Mouse (Mus musculus) kidney, adult 9 months (tissue): Measurements from ENCODE around the gene Scrn1.

Experiments
- DNase-seq: peaks from one replicate; pipeline ENCODE4 v3.0.0; 2022

Scrn1 gene

GRCm38 (mm10) chr6:54565665-54566545 lies at the start of gene Scrn1:
TSS of gene Scrn1 (minus strand) at chr6:54566489.
- DNase-seq = no peak

DNA sequence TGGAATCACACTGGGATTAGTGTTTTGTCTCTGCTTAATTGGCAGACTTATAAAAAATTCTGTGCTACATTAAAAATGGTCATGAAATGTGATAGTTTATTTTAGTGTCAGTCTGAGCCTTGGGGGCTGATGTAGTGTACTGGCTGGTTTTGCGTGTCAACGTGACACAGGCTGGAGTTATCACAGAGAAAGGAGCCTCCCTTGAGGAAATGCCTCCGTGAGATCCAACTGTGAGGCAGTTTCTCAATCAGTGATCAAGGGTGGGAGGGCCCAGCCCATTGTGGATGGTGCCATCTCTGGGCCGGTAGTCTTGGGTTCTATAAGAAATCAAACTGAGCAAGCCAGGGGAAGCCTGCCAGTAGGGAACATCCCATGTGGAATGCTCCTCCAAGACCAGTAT lies 40.0 kb upstream of the Scrn1 start:
- no peak for DNase-seq

- DNase-seq = peak; percentile 49
These were observed 37.9 kb upstream of the Scrn1 start for GRCm38 (mm10) chr6:54604001-54604715.

DNA sequence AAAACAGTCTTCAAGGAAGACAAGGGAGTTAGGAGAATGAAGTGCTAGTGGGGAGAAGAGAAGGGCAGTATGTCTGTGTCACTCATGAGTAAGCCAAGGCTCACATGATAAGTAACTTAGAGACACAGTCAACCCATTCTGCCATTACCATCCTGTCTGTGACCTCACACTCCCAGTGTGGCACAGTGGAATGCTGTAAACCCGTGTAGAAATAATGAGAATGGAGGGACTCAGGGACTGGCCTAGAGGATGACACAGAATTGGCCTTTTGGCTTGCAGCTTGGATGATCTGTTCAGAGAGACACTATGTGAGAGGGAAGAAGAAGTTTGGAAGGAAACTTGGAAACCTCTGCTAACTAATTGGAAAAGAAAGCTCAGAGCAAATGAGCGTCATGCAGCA lies 36.6 kb upstream of the Scrn1 start:
- no peak for DNase-seq

- no peak for DNase-seq
These were observed 34.5 kb upstream of the Scrn1 start for GRCm38 (mm10) chr6:54600681-54601347.

DNA sequence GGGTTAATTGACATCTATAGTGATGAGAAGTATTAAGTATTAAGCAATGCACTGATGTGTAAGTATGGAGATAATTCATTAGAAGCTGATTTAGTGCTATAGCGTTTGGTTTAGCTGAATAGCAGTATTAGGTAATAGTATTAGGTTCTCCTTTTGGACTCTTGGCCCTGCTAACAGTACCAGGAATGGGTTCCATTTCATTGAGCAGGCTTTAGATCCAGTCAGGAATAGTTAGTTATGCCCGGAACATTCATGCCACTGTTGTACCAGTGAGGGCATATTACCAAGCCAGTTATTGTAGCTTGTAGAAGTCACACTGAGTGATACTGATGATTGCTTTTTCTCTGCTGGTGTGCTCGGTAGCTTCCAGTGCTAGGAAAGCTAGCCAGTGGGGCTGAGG lies 31.4 kb upstream of the Scrn1 start:
- peak; percentile 72 for DNase-seq

- DNase-seq = no peak
These were observed 30.9 kb upstream of the Scrn1 start, which contains the start of gene Fkbp14 for GRCm38 (mm10) chr6:54597208-54597607. TSS of gene Fkbp14 (minus strand) at chr6:54597308.

DNA sequence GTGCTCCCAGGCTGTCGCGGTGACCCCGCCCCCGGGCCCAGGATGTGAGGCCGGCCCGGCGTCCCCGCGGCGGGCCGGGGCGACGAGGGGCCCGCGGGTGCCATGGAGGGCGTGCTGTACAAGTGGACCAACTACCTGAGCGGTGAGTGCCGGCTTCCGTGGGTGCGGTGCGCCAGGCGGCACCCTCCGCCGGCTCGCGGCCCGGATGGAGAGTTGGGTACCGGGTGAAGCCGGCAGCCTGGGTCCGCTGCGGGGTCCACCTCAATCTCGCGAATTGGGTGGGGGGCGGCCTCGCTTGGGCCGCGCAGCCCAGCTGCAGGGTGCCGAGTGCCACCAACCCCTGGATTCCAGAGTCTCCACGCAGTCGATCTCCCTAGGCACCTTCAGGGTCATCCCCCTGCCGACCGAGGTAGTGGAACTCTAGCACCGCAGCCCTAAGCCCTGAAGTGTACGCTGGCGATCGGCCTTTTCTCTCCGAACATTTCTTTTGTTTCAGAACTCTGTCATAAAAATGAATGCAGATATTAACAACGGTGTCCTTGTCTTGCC lies 29.1 kb upstream of the Scrn1 start:
- DNase-seq = no peak

GRCm38 (mm10) chr6:54594469-54595329 lies 28.4 kb upstream of the Scrn1 start, which contains the start of gene Plekha8:
TSS of gene Plekha8 (plus strand) at chr6:54595111.
- DNase-seq = peak; percentile 94

DNA sequence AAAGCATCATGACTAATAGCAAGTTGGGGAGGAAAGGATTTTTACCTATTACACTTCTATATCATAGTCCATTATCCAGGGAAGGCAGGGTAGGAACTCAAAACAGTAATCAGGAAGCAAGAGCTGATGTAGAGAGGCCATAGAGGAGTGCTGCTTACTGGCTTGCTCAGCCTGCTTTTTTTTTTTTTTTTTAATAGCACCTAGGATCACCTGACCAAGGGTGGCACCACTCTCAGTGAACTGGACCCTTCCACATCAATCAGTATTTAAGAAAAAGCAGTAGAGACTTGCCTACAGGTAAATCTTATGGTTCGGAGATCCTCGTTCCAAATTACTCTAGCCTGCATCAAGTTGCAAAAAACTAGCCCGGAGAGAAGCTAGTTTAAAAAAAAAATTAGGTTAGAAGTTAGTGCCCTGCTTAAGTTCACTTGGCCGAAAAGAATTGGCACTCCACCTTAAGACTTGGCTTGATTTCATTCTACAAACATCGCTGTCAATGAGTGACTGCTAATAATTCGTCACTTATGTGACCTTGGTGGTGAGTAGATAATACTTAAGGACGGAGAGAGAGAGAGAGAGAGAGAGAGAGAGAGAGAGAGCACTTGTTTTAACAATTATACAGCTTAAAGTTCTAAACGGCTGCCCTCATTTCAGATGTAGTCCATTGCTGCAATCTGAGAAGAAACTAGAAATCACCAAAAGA lies 27.6 kb upstream of the Scrn1 start:
- DNase-seq = peak; percentile 91

GRCm38 (mm10) chr6:54592938-54593535 lies 26.7 kb upstream of the Scrn1 start:
- DNase-seq = peak; percentile 97

GRCm38 (mm10) chr6:54591778-54592177 lies 25.5 kb upstream of the Scrn1 start:
- DNase-seq = no peak

DNA sequence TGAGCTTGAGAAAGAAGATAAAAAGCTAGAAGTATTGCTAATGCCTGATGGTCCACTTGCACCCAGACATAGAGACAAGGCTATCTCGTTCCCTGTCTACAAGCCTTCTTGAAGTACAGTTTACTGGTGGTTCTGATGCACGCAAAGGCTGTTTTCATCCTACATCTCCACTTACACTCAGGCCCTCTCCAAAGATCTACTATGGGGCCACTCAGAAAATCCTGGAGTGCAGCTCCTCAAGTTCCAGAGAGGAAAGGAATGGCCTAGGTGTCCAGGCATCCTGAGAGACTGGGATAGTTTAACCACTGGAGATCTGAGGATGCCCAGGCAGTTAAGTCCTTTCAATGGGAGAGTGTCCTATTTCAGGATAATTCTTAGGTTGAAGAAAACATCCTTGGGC lies 24.4 kb upstream of the Scrn1 start:
- DNase-seq = no peak

DNA sequence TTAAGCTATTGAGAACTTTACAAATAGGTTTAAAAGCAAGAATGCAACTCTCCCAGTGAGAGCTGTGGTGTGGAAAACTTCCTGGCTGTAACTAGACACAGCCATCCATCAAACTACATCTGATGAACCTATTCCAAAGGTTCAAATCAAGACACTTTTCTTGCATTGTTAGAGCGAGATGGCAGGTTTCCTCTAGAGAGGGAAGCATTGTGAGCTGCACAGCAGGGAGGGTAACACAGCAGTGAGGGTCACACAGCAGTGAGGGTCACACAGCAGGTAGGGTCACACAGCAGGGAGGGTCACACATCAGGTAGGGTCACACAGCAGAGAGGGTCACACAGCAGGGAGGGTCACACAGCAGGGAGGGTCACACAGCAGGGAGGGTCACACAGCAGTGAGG lies 21.9 kb upstream of the Scrn1 start:
- no peak for DNase-seq

DNA sequence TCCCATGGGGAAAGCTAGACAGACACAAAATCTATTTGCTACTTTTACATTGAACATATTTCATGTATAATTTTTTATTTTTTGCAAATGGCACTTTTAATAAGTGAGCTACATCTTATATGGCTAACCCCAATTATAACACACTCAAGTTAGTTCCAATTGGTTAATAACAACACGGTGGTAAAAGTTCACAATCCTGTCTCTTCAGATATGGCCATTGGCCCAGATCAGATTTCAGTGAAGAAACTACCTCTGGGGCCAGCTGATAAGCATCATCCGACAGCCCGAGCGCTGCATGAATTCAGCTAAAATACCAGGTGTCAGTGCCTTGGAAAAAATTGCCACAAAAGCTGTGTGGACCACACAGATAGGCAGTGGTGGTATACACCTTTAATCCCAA lies 21.4 kb upstream of the Scrn1 start:
- no peak for DNase-seq

DNA sequence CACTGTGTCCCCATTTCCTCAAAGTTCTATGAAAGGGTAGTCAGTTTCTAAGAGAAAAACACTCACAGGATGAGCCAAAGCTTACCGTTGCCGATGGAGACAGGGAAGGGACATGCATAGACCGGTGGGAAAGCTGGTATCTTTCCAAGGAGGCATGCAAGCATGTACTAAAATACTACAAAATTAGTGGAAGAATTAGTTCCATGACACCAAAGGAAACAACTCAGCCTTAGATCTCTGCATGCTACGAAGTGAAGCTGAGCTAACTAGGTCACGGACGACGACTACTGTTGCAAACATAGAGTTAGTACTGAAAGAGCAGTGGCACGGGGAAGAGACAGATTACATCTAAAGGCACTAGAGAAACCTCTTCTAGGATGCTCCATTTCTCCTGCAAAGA lies 20.6 kb upstream of the Scrn1 start:
- no peak for DNase-seq

DNA sequence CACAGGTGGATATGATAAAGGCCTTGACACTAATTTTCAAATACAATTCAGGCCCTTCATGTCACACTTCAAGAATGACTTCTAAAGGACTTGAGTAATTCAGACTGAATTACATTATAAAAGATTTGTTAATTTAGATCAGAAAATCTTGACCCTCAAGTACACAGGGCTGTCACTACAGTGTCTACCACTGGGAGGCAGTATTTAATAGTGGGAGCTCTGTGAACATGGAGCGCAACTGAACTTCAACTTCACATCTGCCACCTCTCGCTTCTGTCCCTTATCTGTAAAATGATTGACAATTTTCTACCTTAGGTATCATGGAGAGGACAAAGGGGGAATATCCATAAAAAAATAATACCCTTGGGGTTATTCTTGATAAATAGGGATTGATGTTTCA lies 19.9 kb upstream of the Scrn1 start:
- peak; percentile 74 for DNase-seq

DNA sequence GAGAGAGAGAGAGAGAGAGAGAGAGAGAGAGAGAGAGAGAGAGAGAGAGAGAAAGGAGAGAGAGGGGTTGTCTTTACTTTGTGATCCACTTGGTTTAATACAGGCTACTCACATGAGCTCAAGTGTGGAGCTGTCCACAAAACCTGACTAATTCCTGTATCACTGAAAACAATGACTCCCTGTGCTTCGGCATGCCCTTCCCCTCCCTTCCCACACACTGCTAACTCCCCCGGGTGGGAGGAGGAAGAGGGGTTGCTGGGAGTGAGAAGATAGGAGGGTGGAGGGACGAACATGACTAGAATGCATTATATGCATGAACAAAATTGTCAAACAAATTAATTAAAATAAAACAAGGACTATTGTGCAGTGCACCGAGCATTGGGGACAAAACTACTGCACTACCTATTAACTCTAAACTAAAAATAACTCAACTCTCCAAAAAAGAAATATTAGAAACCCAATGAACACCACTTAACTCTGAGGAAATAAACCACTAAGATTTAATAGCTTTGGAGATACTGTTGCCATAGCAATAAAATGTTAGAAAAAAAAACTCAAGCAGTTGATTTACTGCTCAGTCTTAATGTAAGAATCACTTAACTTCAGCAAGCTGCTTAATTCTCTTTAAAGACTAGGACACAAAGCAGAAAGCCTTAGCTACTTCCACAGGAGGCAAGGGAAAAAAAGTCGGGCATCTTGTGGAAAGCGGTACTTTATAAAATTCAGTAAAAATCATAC lies 7.1 kb upstream of the Scrn1 start:
- DNase-seq = no peak

- DNase-seq = no peak
These were observed 3.5 kb upstream of the Scrn1 start for GRCm38 (mm10) chr6:54569776-54570175.

GRCm38 (mm10) chr6:54566546-54566919 lies 244 bp upstream of the Scrn1 start:
- DNase-seq = no peak
